Mouse (Mus musculus): ENCODE measurements at regions not wholly inside any gene's neighbourhood (a gene's known extent, or its start where the extent isn't known, plus 50 kb on each side); places are given as distances from the start of the nearest gene placed in this dataset.

DNA sequence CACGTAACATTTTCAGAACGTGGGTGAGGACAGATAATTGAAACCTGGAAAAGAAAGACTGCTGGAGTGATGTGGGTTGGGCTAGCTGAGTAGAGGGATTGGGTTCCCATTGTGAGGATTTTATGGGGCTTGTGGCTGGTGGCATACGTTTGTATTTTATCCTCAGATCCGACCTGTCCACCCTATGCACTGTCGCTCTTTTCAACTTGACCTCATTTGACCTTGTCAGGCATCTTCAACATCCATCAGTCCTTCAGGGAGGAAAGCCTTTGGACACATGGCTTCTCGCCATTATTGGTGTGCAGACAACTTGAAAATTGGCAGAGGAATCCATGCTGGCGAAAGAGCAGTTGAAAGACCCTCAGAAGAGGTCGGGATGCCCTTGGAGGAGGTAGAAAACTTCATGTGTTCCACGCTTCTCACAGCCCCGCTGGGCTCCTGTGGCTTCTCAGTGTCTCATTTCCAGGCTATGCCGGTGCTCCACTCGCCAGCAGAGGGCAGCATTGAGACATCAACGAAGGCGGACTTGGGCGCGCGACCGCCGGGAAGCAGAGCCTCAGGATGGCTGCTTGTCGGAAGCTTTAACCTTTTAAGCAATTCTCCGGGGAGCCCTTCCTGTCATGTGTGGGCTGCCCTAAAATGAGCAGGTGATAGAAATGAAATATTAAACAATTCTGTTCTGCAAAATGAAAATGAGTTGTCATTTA, 896.8 kb upstream of the Car8 start:
- Histone ChIP-seq H3K4me1 (ENCODE audit: insufficient read depth, low read depth, low read length) (peaks cover 7% of the 10 kb centered on the region; the same call in 1 of the 2 replicates), H3K4me3 (ENCODE audit: low read depth, low read length) (no peak overlapping the region), H3K27me3 (ENCODE audit: insufficient read depth, low read length) (peaks cover 11% of the 10 kb centered on the region), H3K9me3 (replicated peaks) (no peaks in the 10 kb centered on the region), H3K36me3 (replicated peaks) (no peaks in the 10 kb centered on the region)
- ATAC-seq (ENCODE audit: extremely low read depth, insufficient number of reproducible peaks, low FRiP score, poor library complexity, severe bottlenecking) (peak; percentile 45), DNase-seq (ENCODE audit: low spot score) (peak; percentile 42)
- peak; percentile 39; the same call in 1 of the 2 replicates for TF ChIP-seq CTCF (IDR thresholded peaks at IDR 0.05; ENCODE audit: low read depth, low read length)
- no peak for TF ChIP-seq GATA2 (IDR thresholded peaks at IDR 0.05; ENCODE audit: borderline replicate concordance, low read depth, low read length)

DNA sequence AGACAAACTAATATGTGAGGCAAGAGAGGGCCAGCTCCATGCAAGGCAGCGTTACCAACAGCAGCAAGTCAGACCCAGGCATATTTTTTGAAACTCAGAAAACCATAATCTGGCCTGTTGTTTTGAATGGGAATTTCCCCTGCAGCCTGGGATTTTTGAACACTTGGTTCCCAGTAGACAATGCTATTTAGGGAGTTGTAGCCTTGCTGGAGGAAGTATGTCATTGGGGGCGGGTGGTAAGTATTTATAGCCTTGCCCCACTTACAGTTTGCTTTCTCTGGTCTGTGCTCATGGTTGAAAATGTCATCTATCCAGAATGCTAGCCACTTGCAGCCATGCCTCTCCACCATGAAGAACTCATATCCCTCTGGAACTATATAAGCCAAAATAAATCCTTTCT, 894.9 kb upstream of the Car8 start:
- Histone ChIP-seq H3K4me3 (ENCODE audit: low read depth, low read length) (no peak overlapping the region), H3K36me3 (replicated peaks) (no peaks in the 10 kb centered on the region), H3K4me1 (ENCODE audit: insufficient read depth, low read depth, low read length) (peaks cover 7% of the 10 kb centered on the region; the same call in 1 of the 2 replicates), H3K9me3 (replicated peaks) (no peaks in the 10 kb centered on the region), H3K27me3 (ENCODE audit: insufficient read depth, low read length) (peaks cover 11% of the 10 kb centered on the region)
- TF ChIP-seq GATA2 (IDR thresholded peaks at IDR 0.05; ENCODE audit: borderline replicate concordance, low read depth, low read length) = no peak
- DNase-seq (ENCODE audit: low spot score) (no peak), ATAC-seq (ENCODE audit: extremely low read depth, insufficient number of reproducible peaks, low FRiP score, poor library complexity, severe bottlenecking) (no peak)

DNA sequence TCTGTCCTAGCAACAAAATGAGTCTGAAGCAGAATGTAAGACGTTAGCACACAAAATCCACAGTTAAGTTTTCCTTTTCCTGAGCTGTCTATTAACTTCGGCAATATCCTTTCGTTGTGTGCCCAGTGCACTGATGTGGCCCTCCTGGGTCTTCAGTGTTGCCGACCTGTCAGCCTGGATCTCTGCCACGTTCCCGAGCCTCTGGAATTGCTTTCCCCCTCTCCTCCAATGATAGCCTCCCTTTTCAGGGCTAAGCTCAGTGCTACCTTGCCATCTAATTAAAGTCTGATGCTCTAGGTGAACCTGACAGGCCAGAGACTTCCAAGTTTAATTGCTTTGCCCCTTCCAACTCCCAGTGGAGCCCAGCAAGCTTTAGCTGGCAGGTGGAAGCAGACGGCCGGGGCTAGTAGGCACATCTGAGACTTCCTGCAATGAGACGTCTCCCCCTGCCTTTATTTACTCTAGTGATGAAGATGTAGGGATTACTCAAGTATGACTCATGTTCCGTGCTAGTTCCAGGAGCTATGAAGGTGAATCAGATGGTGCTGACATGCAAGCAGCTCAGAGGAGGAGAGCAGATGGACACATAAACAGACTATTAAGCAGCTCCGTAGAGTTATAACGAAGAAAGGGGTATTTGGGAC, 894.3 kb upstream of the Car8 start:
- TF ChIP-seq CTCF (IDR thresholded peaks at IDR 0.05; ENCODE audit: low read depth, low read length) (no peak), TAL1 (conservative IDR thresholded peaks at IDR 0.05; ENCODE audit: low read depth, low read length) (no peak), GATA2 (IDR thresholded peaks at IDR 0.05; ENCODE audit: borderline replicate concordance, low read depth, low read length) (no peak), POLR2AphosphoS5 (IDR thresholded peaks at IDR 0.05; ENCODE audit: insufficient replicate concordance, low read depth, low read length) (no peak), GATA1 (IDR thresholded peaks at IDR 0.05; ENCODE audit: borderline replicate concordance, low read length) (no peak)
- no peaks in the 10 kb centered on the region for H3K9me3 ChIP-seq (replicated peaks)

DNA sequence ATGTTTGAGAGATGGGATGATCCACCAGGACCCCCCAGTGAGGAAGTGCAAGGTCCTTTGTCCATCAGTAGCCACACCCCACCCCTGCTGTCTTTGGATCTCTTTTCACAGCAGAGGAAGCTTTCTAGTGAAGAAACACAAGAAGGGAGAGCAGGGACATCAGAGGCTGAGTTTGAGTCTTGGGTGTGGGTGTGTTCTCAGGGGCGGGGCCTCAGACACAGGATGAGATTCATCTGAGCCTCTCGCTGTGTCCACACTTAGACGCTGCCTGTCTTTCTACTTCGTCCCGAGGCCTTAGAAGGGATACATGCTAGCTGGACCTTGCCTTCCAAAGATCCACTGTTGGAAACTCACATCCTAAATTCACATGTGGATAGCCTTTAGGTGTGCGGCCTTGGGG, 893.5 kb upstream of the Car8 start:
- no peak overlapping the region for H3K4me3 ChIP-seq (ENCODE audit: low read depth, low read length)
- H3K9me3 ChIP-seq (replicated peaks) = no peaks in the 10 kb centered on the region
- no peaks in the 10 kb centered on the region for H3K36me3 ChIP-seq (replicated peaks)
- no peak for TF ChIP-seq TAL1 (conservative IDR thresholded peaks at IDR 0.05; ENCODE audit: low read depth, low read length)
- no peak for TF ChIP-seq POLR2AphosphoS5 (IDR thresholded peaks at IDR 0.05; ENCODE audit: insufficient replicate concordance, low read depth, low read length)
- no peak for TF ChIP-seq GATA2 (IDR thresholded peaks at IDR 0.05; ENCODE audit: borderline replicate concordance, low read depth, low read length)
- TF ChIP-seq CTCF (IDR thresholded peaks at IDR 0.05; ENCODE audit: low read depth, low read length) = no peak
- ATAC-seq (ENCODE audit: extremely low read depth, insufficient number of reproducible peaks, low FRiP score, poor library complexity, severe bottlenecking) = no peak
- H3K4me1 ChIP-seq (ENCODE audit: insufficient read depth, low read depth, low read length) = peaks cover 7% of the 10 kb centered on the region; the same call in 1 of the 2 replicates
- H3K27me3 ChIP-seq (ENCODE audit: insufficient read depth, low read length) = peaks cover 9% of the 10 kb centered on the region
- no peak for DNase-seq (ENCODE audit: low spot score)

More for the DNA sequence above, 894.3 kb upstream of the Car8 start:
- Histone ChIP-seq H3K27me3 (ENCODE audit: insufficient read depth, low read length) (peaks cover 10% of the 10 kb centered on the region), H3K4me1 (ENCODE audit: insufficient read depth, low read depth, low read length) (peaks cover 7% of the 10 kb centered on the region; the same call in 1 of the 2 replicates), H3K36me3 (replicated peaks) (no peaks in the 10 kb centered on the region), H3K4me3 (ENCODE audit: low read depth, low read length) (no peak overlapping the region)
- DNase-seq (ENCODE audit: low spot score) (no peak), ATAC-seq (ENCODE audit: extremely low read depth, insufficient number of reproducible peaks, low FRiP score, poor library complexity, severe bottlenecking) (no peak)

DNA sequence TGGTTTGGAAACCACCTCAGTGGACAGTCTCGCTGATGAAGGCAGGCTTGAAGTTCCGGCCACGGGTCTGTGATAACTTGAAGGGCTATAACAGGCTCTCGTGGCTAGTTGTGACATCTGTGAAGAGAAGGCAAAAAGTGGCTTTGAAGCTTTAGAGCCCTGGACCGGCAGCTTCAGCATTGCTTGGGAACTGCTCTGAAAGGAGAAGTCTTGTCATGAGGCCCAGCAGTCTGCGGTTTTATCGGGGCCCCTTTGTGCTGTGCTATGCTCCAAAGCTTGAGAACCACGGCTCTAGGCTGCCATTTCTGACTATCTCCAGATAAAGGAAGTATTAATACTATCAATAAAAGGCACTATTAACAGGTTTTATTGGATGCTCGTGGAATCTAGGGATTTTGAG, 892.8 kb upstream of the Car8 start:
- TF ChIP-seq GATA2 (IDR thresholded peaks at IDR 0.05; ENCODE audit: borderline replicate concordance, low read depth, low read length) (no peak), POLR2AphosphoS5 (IDR thresholded peaks at IDR 0.05; ENCODE audit: insufficient replicate concordance, low read depth, low read length) (no peak), CTCF (IDR thresholded peaks at IDR 0.05; ENCODE audit: low read depth, low read length) (no peak), GATA1 (IDR thresholded peaks at IDR 0.05; ENCODE audit: borderline replicate concordance, low read length) (no peak), TAL1 (conservative IDR thresholded peaks at IDR 0.05; ENCODE audit: low read depth, low read length) (no peak)
- no peak for ATAC-seq (ENCODE audit: extremely low read depth, insufficient number of reproducible peaks, low FRiP score, poor library complexity, severe bottlenecking)
- DNase-seq (ENCODE audit: low spot score) = no peak

DNA sequence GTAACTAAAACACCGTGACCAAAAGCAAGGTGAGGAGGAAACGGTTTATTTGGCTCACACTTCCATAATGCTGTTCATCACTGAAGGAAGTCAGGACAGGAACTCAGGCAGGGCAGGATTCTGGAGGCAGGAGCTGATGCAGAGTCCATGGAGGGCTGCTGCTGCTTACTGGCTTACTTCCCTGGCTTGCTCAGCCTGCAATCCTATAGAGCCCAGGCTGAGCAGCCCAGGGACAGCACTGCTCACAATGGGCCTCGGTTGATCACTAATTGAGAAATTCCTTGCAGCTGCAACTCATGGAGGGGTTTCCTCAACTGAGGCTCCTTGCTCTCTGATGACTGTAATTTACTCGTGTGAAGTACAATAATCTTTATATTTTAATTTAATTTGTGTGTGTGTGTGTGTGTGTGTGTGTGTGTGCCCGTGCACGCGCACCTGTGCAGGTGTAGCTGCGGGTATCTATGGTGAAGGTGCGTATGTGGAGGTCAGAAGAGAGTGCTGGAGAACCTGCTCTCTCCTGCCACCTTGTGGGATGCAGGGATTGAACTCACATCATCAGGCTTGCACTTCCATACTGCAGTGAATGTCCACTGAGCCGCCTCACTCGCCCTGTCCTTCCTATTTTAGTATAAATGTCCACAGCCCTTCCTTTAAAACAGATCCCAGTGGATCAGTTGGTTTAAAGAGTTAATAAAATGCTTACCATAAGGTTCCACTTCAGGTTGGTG, 886.6 kb upstream of the Car8 start:
- no peaks in the 10 kb centered on the region for H3K9me3 ChIP-seq (replicated peaks)
- H3K4me3 ChIP-seq (ENCODE audit: low read depth, low read length) = no peak overlapping the region
- ATAC-seq (ENCODE audit: extremely low read depth, insufficient number of reproducible peaks, low FRiP score, poor library complexity, severe bottlenecking) (no peak), DNase-seq (ENCODE audit: low spot score) (no peak)
- TF ChIP-seq CTCF (IDR thresholded peaks at IDR 0.05; ENCODE audit: low read depth, low read length) (no peak), GATA1 (IDR thresholded peaks at IDR 0.05; ENCODE audit: borderline replicate concordance, low read length) (no peak), TAL1 (conservative IDR thresholded peaks at IDR 0.05; ENCODE audit: low read depth, low read length) (no peak), GATA2 (IDR thresholded peaks at IDR 0.05; ENCODE audit: borderline replicate concordance, low read depth, low read length) (no peak), POLR2AphosphoS5 (IDR thresholded peaks at IDR 0.05; ENCODE audit: insufficient replicate concordance, low read depth, low read length) (no peak)
- H3K4me1 ChIP-seq (ENCODE audit: insufficient read depth, low read depth, low read length) = no peaks in the 10 kb centered on the region
- no peaks in the 10 kb centered on the region for H3K36me3 ChIP-seq (replicated peaks)
- no peaks in the 10 kb centered on the region for H3K27me3 ChIP-seq (ENCODE audit: insufficient read depth, low read length)

More for the DNA sequence above, 892.8 kb upstream of the Car8 start:
- Histone ChIP-seq H3K27me3 (ENCODE audit: insufficient read depth, low read length) (peaks cover 6% of the 10 kb centered on the region; the same call in 1 of the 2 replicates), H3K9me3 (replicated peaks) (no peaks in the 10 kb centered on the region), H3K36me3 (replicated peaks) (no peaks in the 10 kb centered on the region), H3K4me1 (ENCODE audit: insufficient read depth, low read depth, low read length) (peaks cover 7% of the 10 kb centered on the region; the same call in 1 of the 2 replicates), H3K4me3 (ENCODE audit: low read depth, low read length) (no peak overlapping the region)
